Mouse (Mus musculus): ENCODE measurements around the gene Adam15.

- TF ChIP-seq CTCF (IDR thresholded peaks at IDR 0.05; ENCODE audit: low read depth) (no peak), EP300 (IDR thresholded peaks at IDR 0.05; ENCODE audit: low read depth) (no peak)
Measured at GRCm38 (mm10) chr3:89314791-89315190, 35.0 kb downstream of the Adam15 start.
